Mouse (Mus musculus) kidney, adult 11 months (tissue): Measurements from ENCODE around the gene Nup160.

Experiments
- DNase-seq: peaks from one replicate; pipeline ENCODE4 v3.0.0; 2022

Gene Nup160

GRCm38 (mm10) chr2:90677007-90677406 lies at the start of gene Nup160:
TSS of gene Nup160 (plus strand) at chr2:90677215.
- no peak for DNase-seq

GRCm38 (mm10) chr2:90628261-90628660 lies 48.8 kb upstream of the Nup160 start:
- no peak for DNase-seq

GRCm38 (mm10) chr2:90629552-90629951 lies 47.5 kb upstream of the Nup160 start:
- DNase-seq: no peak

GRCm38 (mm10) chr2:90631938-90632733 lies 44.9 kb upstream of the Nup160 start:
- DNase-seq: no peak

GRCm38 (mm10) chr2:90634671-90635070 lies 42.3 kb upstream of the Nup160 start:
- DNase-seq: no peak

GRCm38 (mm10) chr2:90635085-90635723 lies 41.8 kb upstream of the Nup160 start:
- peak; percentile 15 for DNase-seq

GRCm38 (mm10) chr2:90636853-90637252 lies 40.2 kb upstream of the Nup160 start:
- DNase-seq: no peak

GRCm38 (mm10) chr2:90638986-90639746 lies 37.8 kb upstream of the Nup160 start:
- DNase-seq: no peak

- peak; percentile 50 for DNase-seq
These were observed 37.0 kb upstream of the Nup160 start for GRCm38 (mm10) chr2:90639747-90640699.

GRCm38 (mm10) chr2:90641007-90641709 lies 35.9 kb upstream of the Nup160 start:
- no peak for DNase-seq

- no peak for DNase-seq
These were observed 35.3 kb upstream of the Nup160 start for GRCm38 (mm10) chr2:90641710-90642039.

- DNase-seq: no peak
These were observed 29.9 kb upstream of the Nup160 start for GRCm38 (mm10) chr2:90647084-90647483.

GRCm38 (mm10) chr2:90649405-90649804 lies 27.6 kb upstream of the Nup160 start:
- no peak for DNase-seq

GRCm38 (mm10) chr2:90649965-90650364 lies 27.1 kb upstream of the Nup160 start:
- DNase-seq: no peak

- no peak for DNase-seq
These were observed 24.9 kb upstream of the Nup160 start for GRCm38 (mm10) chr2:90652101-90652500.

GRCm38 (mm10) chr2:90652993-90653392 lies 24.0 kb upstream of the Nup160 start:
- DNase-seq: no peak

- no peak for DNase-seq
These were observed 21.6 kb upstream of the Nup160 start for GRCm38 (mm10) chr2:90655449-90655848.

- DNase-seq: no peak
These were observed 18.4 kb upstream of the Nup160 start for GRCm38 (mm10) chr2:90658613-90659012.

GRCm38 (mm10) chr2:90659016-90659415 lies 18.0 kb upstream of the Nup160 start:
- DNase-seq: no peak

GRCm38 (mm10) chr2:90659639-90660038 lies 17.4 kb upstream of the Nup160 start:
- DNase-seq: no peak

- DNase-seq: no peak
These were observed 16.1 kb upstream of the Nup160 start for GRCm38 (mm10) chr2:90660947-90661346.

GRCm38 (mm10) chr2:90661426-90661825 lies 15.6 kb upstream of the Nup160 start:
- peak; percentile 45 for DNase-seq
